Mouse (Mus musculus) midbrain, embryonic 15.5 days (tissue): Measurements from ENCODE around the gene Frzb. TPM values are rescaled to one million over a fixed set of nuclear protein-coding genes. Genes with fewer than 3 reads are reported as not detected.
A peak's percentile ranks its signal among the peaks of the same experiment; 100 is the strongest.

Experiments used
- ATAC-seq: fragments of 200-750 bp; cut with Nextera tagmentation; replicated peaks from 2 replicates; pipeline ENCODE4 v1.8.0; 2017; ENCODE audit warnings: moderate TSS enrichment
- H3K27ac ChIP-seq: fragments of 300-500 bp; sonication (generic); 2 replicates; pipeline ENCODE4 v1.5.1; 2015; ENCODE audit warnings: mild to moderate bottlenecking, inconsistent platforms
- H3K27me3 ChIP-seq: fragments of 300-500 bp; sonication (generic); replicated peaks from 2 replicates; pipeline ENCODE4 v1.6.1; 2015; ENCODE audit warnings: inconsistent platforms
- H3K36me3 ChIP-seq: fragments of 300-500 bp; sonication (generic); replicated peaks from 2 replicates; pipeline ENCODE4 v1.6.1; 2015; ENCODE audit warnings: inconsistent platforms
- H3K4me1 ChIP-seq: fragments of 300-500 bp; sonication (generic); 2 replicates; pipeline ENCODE4 v1.6.1; 2015; ENCODE audit warnings: inconsistent platforms
- H3K4me2 ChIP-seq: fragments of 300-500 bp; sonication (generic); 2 replicates; pipeline ENCODE4 v1.6.1; 2015; ENCODE audit warnings: inconsistent platforms, mild to moderate bottlenecking, moderate library complexity
- H3K4me3 ChIP-seq: fragments of 300-500 bp; sonication (generic); 2 replicates; pipeline ENCODE4 v1.5.1; 2015; ENCODE audit warnings: mild to moderate bottlenecking, inconsistent platforms
- H3K9ac ChIP-seq: fragments of 300-500 bp; sonication (generic); 2 replicates; pipeline ENCODE4 v1.6.1; 2015; ENCODE audit warnings: mild to moderate bottlenecking, inconsistent platforms
- H3K9me3 ChIP-seq: fragments of 300-500 bp; sonication (generic); 2 replicates; pipeline ENCODE4 v1.6.1; 2016; ENCODE audit warnings: inconsistent platforms
- WGBS: fragments of 180-500 bp; shearing (Covaris S2); methylation state at CpG from one replicate; pipeline ENCODE4 v1.1.7; 2015; ENCODE audit warnings: mixed read lengths; 5-methylcytosine and 5-hydroxymethylcytosine counted together
- polyA plus RNA-seq: library from polyadenylated mRNA; unstranded; fragments of >200 nt; fragmentation: Nextera tagmentation; extraction: Ambion mirVana; gene quantifications from 2 replicates; pipeline ENCODE4 v1.2.1, GENCODE M21; 2015

Frzb gene
- polyA plus RNA-seq, 1 experiment from 2014 or later = 2.6 TPM

GRCm38 (mm10) chr2:80444418-80445365 lies 2.7 kb downstream of the Frzb start:
- WGBS = 78% methylated on average over 14 of the region's 14 CpGs
- H3K4me2 ChIP-seq = no peak overlapping the region
- no peaks in the 10 kb centered on the region for H3K9me3 ChIP-seq
- no peak overlapping the region for H3K27ac ChIP-seq
- peaks cover 24% of the 10 kb centered on the region for H3K4me1 ChIP-seq
- no peak for ATAC-seq
- no peaks in the 10 kb centered on the region for H3K36me3 ChIP-seq
- no peak overlapping the region for H3K9ac ChIP-seq
- H3K4me3 ChIP-seq = no peak overlapping the region
- H3K27me3 ChIP-seq = peaks cover 24% of the 10 kb centered on the region

GRCm38 (mm10) chr2:80443962-80444361 lies 3.5 kb downstream of the Frzb start:
- H3K4me2 ChIP-seq = no peak overlapping the region
- no peak overlapping the region for H3K4me3 ChIP-seq
- H3K27me3 ChIP-seq = peaks cover 24% of the 10 kb centered on the region
- H3K4me1 ChIP-seq = peaks cover 24% of the 10 kb centered on the region
- no peaks in the 10 kb centered on the region for H3K36me3 ChIP-seq
- no peak for ATAC-seq
- no peak overlapping the region for H3K9ac ChIP-seq
- no peaks in the 10 kb centered on the region for H3K9me3 ChIP-seq
- WGBS = 88% methylated on average over 2 of the region's 2 CpGs
- no peak overlapping the region for H3K27ac ChIP-seq

DNA sequence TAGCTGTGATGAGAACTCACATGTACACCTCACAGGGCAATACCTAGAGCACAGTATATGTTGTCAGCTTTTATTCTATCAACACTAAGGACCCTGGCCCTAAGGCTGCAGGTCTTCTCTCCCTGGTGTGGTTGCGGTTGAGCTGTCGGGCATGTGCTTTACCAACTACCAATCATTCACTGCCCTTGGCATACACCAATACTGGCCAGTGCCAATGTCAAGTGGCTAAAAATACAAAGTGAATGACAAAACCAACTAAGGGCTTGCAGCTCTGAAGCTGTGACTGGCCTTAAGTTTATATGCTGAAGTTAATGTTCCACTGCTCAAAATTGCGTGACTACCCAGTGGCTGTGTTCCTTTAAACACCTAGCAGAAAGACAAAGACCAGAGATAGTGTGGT lies 6.0 kb downstream of the Frzb start:
- no peak for ATAC-seq
- Histone ChIP-seq H3K4me1 (peaks cover 6% of the 10 kb centered on the region), H3K27ac (no peak overlapping the region), H3K9ac (no peak overlapping the region), H3K27me3 (peaks cover 20% of the 10 kb centered on the region), H3K4me2 (no peak overlapping the region), H3K36me3 (no peaks in the 10 kb centered on the region), H3K9me3 (no peaks in the 10 kb centered on the region), H3K4me3 (no peak overlapping the region)
- 93% methylated on average over 3 of the region's 3 CpGs for whole genome bisulfite sequencing

DNA sequence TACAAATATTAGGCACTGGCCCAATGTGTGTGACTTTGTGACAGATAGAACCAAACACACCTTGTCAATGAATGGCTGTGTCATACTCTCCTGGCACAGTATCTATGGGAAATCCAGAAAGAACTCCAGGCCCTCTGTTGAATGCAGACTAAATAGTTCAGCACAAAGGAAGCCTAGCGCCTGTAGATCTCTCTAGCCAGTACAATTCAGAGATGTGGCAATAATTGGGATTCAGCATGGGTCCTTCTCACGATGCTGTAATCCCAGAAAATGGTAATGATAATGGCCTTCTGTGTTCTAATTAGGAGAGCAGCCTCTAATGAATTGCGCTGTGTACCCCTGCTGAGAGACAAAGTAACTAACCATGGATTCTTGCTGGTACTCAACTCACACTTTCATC lies 8.6 kb downstream of the Frzb start:
- H3K36me3 ChIP-seq = no peaks in the 10 kb centered on the region
- no peak overlapping the region for H3K4me3 ChIP-seq
- 0 out of 2 replicates have a peak, but pooled peaks have one; percentile 33 for ATAC-seq
- H3K9me3 ChIP-seq = no peaks in the 10 kb centered on the region
- H3K9ac ChIP-seq = no peak overlapping the region
- 49% methylated on average over 3 of the region's 3 CpGs for WGBS
- no peak overlapping the region for H3K27ac ChIP-seq
- no peaks in the 10 kb centered on the region for H3K27me3 ChIP-seq
- no peaks in the 10 kb centered on the region for H3K4me1 ChIP-seq
- H3K4me2 ChIP-seq = no peak overlapping the region

- Histone ChIP-seq H3K36me3 (no peaks in the 10 kb centered on the region), H3K9me3 (no peaks in the 10 kb centered on the region), H3K4me2 (no peak overlapping the region), H3K9ac (no peak overlapping the region), H3K27ac (no peak overlapping the region), H3K27me3 (no peaks in the 10 kb centered on the region), H3K4me3 (no peak overlapping the region), H3K4me1 (no peaks in the 10 kb centered on the region)
- no peak for ATAC-seq
- 42% methylated on average over 2 of the region's 2 CpGs for WGBS
Measured at GRCm38 (mm10) chr2:80437401-80437800, 10.0 kb downstream of the Frzb start.

DNA sequence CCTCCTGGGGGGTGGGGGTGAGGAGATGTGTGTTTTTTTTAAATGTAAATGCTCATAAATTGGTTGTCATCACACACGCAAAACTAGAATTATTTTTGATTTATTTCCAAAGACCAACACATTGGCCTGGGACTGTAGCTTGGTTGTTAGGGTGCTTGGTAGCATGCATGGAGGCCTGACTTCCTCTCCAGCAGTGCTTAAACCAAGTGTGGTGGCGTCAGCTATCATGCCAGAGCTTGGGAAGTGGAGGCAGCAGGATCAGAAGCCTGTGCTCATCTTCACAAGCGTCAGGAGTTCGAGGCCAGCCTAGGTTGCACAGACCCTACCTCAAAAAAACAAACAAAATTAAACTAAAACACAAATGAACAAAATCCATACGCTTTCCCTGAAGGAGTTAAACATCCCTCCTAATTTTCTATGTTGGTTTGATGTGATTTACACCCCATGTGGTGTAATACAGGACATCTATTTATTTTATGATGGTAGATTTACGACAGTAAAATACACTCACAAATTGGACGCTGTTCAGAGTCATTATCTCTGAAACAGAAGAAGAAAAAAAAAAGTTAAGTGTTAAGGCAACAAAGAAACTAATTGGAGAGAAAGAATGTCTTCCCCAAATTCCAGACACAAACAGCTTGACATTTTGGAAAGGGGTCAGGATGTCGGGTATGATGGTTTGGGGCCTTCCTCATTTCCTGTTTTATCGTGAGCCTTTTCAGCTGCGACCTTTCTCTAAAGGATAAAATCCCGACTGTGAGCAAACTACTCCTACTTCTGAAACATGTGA lies 12.4 kb downstream of the Frzb start:
- 84% methylated on average over 11 of the region's 11 CpGs for WGBS
- H3K4me2 ChIP-seq = no peak overlapping the region
- H3K27me3 ChIP-seq = no peaks in the 10 kb centered on the region

DNA sequence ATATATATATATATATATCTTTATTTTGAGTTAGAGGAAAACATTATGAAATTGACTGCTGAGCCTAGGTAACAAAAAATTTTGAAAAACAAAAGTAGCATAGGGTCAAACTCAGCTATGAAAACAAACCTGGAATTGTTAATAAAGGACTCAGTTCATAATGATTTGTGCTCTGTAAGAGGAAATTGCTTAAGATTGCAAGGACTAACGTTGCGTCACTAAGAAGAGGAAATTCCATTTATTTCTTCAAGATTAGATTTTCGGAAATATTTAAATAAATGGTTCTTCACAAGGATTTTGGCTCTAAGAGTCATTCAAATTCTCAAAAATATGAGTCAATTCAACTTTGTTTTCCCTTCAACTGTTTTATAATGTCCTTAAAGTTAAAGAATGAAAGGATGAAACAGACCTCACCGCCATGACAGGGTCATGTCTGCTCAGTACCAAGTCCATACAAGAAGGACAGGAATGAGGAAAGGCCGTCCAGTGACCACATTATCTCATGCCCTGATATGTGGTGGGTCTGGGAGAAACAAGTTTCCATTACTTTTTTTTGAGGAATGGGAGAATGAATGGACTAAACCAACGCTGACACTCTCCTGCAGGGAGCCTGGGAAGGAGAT lies 14.1 kb downstream of the Frzb start:
- Histone ChIP-seq H3K4me3 (no peak overlapping the region), H3K27me3 (no peaks in the 10 kb centered on the region), H3K4me1 (no peaks in the 10 kb centered on the region), H3K4me2 (no peak overlapping the region), H3K36me3 (no peaks in the 10 kb centered on the region), H3K27ac (no peak overlapping the region), H3K9ac (no peak overlapping the region), H3K9me3 (no peaks in the 10 kb centered on the region)
- no peak for ATAC-seq
- 89% methylated on average over 6 of the region's 6 CpGs for WGBS

More for the DNA sequence above, 12.4 kb downstream of the Frzb start:
- no peak overlapping the region for H3K9ac ChIP-seq
- no peak overlapping the region for H3K4me3 ChIP-seq
- H3K9me3 ChIP-seq = no peaks in the 10 kb centered on the region
- H3K27ac ChIP-seq = no peak overlapping the region
- no peak for ATAC-seq
- H3K4me1 ChIP-seq = no peaks in the 10 kb centered on the region
- no peaks in the 10 kb centered on the region for H3K36me3 ChIP-seq

GRCm38 (mm10) chr2:80430357-80431053 lies 16.9 kb downstream of the Frzb start:
- 63% methylated on average over 1 of the region's 1 CpGs for WGBS
- no peaks in the 10 kb centered on the region for H3K4me1 ChIP-seq

GRCm38 (mm10) chr2:80423116-80423515 lies 24.3 kb downstream of the Frzb start:
- ATAC-seq = no peak
- WGBS = 95% methylated on average over 5 of the region's 5 CpGs

More at GRCm38 (mm10) chr2:80430357-80431053, 16.9 kb downstream of the Frzb start:
- Histone ChIP-seq H3K36me3 (no peaks in the 10 kb centered on the region), H3K4me3 (no peak overlapping the region), H3K27me3 (no peaks in the 10 kb centered on the region), H3K9me3 (no peaks in the 10 kb centered on the region), H3K27ac (no peak overlapping the region), H3K9ac (no peak overlapping the region), H3K4me2 (no peak overlapping the region)
- no peak for ATAC-seq

GRCm38 (mm10) chr2:80421990-80422389 lies 25.4 kb downstream of the Frzb start:
- Histone ChIP-seq H3K4me2 (no peak overlapping the region), H3K4me3 (no peak overlapping the region), H3K27me3 (no peaks in the 10 kb centered on the region), H3K9ac (no peak overlapping the region), H3K4me1 (no peaks in the 10 kb centered on the region), H3K36me3 (no peaks in the 10 kb centered on the region), H3K9me3 (no peaks in the 10 kb centered on the region), H3K27ac (no peak overlapping the region)
- ATAC-seq = no peak
- WGBS = 66% methylated on average over 1 of the region's 1 CpGs

More at GRCm38 (mm10) chr2:80423116-80423515, 24.3 kb downstream of the Frzb start:
- Histone ChIP-seq H3K27me3 (no peaks in the 10 kb centered on the region), H3K27ac (no peak overlapping the region), H3K9ac (no peak overlapping the region), H3K36me3 (no peaks in the 10 kb centered on the region), H3K9me3 (no peaks in the 10 kb centered on the region), H3K4me2 (no peak overlapping the region), H3K4me3 (no peak overlapping the region), H3K4me1 (no peaks in the 10 kb centered on the region)

DNA sequence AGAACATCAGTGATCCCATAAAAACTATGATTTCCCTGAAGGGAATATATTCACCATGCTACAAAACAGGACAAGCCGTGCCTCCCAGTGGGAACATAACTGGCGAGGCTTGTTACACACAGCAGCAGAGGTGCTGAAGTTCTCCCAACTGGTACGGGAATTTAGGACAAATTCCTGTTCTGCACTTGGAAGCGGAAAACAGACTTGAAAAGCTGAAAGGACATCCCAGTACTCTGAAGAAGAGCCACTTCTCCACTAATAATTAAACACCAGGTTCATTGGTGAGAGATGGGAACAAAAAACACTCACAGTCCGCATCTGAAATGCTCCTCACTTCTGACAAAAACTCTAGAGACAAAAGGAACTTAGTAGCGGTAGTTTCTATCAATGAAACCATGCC lies 31.1 kb downstream of the Frzb start:
- ATAC-seq = no peak
- Histone ChIP-seq H3K4me3 (no peak overlapping the region), H3K9ac (no peak overlapping the region), H3K27ac (no peak overlapping the region), H3K27me3 (no peaks in the 10 kb centered on the region), H3K4me2 (no peak overlapping the region), H3K9me3 (no peaks in the 10 kb centered on the region), H3K36me3 (no peaks in the 10 kb centered on the region), H3K4me1 (no peaks in the 10 kb centered on the region)
- WGBS = 86% methylated on average over 6 of the region's 6 CpGs

- H3K27ac ChIP-seq = no peak overlapping the region
- H3K9me3 ChIP-seq = no peaks in the 10 kb centered on the region
- H3K9ac ChIP-seq = no peak overlapping the region
- H3K4me2 ChIP-seq = no peak overlapping the region
- no peaks in the 10 kb centered on the region for H3K4me1 ChIP-seq
- H3K27me3 ChIP-seq = no peaks in the 10 kb centered on the region
- H3K4me3 ChIP-seq = no peak overlapping the region
- H3K36me3 ChIP-seq = no peaks in the 10 kb centered on the region
- WGBS = 87% methylated on average over 3 of the region's 3 CpGs
- no peak for ATAC-seq
Measured at GRCm38 (mm10) chr2:80414387-80414786, 33.0 kb downstream of the Frzb start.
